Mouse (Mus musculus) CH12.LX (cell line): Measurements from ENCODE around the gene Slx4ip.

Experiments used
- CTCF ChIP-seq, 2 experiments: IDR thresholded peaks in 1 of 2; conservative IDR thresholded peaks in 1 of 2; 2 replicates each; pipeline ENCODE4 v1.5.1; 2011 to 2012; ENCODE audit warnings: low read depth in 2 of 2, low read length in 2 of 2, improper control_type of control experiment in 1 of 2, inconsistent platforms in 1 of 2, mild to moderate bottlenecking in 1 of 2, moderate library complexity in 1 of 2
- E2F4 ChIP-seq: IDR thresholded peaks from 2 replicates; pipeline ENCODE4 v1.6.1; 2011; ENCODE audit warnings: low read depth, low read length, improper control_type of control experiment; ENCODE audit not compliant: insufficient replicate concordance
- EP300 ChIP-seq: IDR thresholded peaks from 2 replicates; pipeline ENCODE4 v1.6.1; 2011; ENCODE audit warnings: low read length, improper control_type of control experiment
- HCFC1 ChIP-seq: IDR thresholded peaks from 2 replicates; pipeline ENCODE4 v1.6.1; 2012; ENCODE audit warnings: low read depth, mild to moderate bottlenecking, inconsistent platforms, low read length, improper control_type of control experiment
- JUND ChIP-seq: conservative IDR thresholded peaks from 2 replicates; pipeline ENCODE4 v1.6.1; 2011; ENCODE audit warnings: low read depth, low read length, improper control_type of control experiment
- MAFK ChIP-seq: IDR thresholded peaks from 2 replicates; pipeline ENCODE4 v1.6.1; 2011; ENCODE audit warnings: low read length, improper control_type of control experiment; ENCODE audit not compliant: insufficient replicate concordance
- MXI1 ChIP-seq: IDR thresholded peaks from 2 replicates; pipeline ENCODE4 v1.6.1; 2011; ENCODE audit warnings: mild to moderate bottlenecking, low read depth, low read length, improper control_type of control experiment
- NELFE ChIP-seq: IDR thresholded peaks from 2 replicates; pipeline ENCODE4 v1.6.1; 2011; ENCODE audit warnings: low read depth, low read length, improper control_type of control experiment
- PAX5 ChIP-seq: IDR thresholded peaks from 2 replicates; pipeline ENCODE4 v1.6.1; 2012; ENCODE audit warnings: low read length, inconsistent platforms, mixed read lengths
- POLR2A ChIP-seq: IDR thresholded peaks from 2 replicates; pipeline ENCODE4 v1.6.1; 2011; ENCODE audit warnings: low read depth, mild to moderate bottlenecking, improper control_type of control experiment, low read length
- TCF12 ChIP-seq: IDR thresholded peaks from 2 replicates; pipeline ENCODE4 v1.6.1; 2014; ENCODE audit warnings: low read depth, mild to moderate bottlenecking, inconsistent platforms, low read length, improper control_type of control experiment
- ZNF384 ChIP-seq: IDR thresholded peaks from 2 replicates; pipeline ENCODE4 v1.6.1; 2012; ENCODE audit warnings: low read depth, low read length, improper control_type of control experiment, inconsistent platforms

- TF ChIP-seq CTCF (conservative IDR thresholded peaks at IDR 0.05 in 1 of 2, IDR thresholded peaks at IDR 0.05 in 1 of 2; ENCODE audit: low read depth in 2 of 2, low read length in 2 of 2) (no peak), NELFE (no peak), TCF12 (no peak), EP300 (no peak), POLR2A (no peak), MAFK (no peak), ZNF384 (no peak), PAX5 (no peak), MXI1 (no peak), JUND (no peak), HCFC1 (no peak), E2F4 (no peak)
Measured at GRCm38 (mm10) chr2:137080468-137080867, 189.4 kb downstream of the Slx4ip start.
